Mouse (Mus musculus): ENCODE data around the gene Stat4. TPM values are rescaled to one million over a fixed set of nuclear protein-coding genes. Genes with fewer than 3 reads are reported as not detected.

Stat4 gene
- total RNA-seq, 2 experiments from 2014 or later = 3.7 to 4.9 TPM

- intact Hi-C loops (cut with DNase I) = no loop called here
- DNase-seq (ENCODE audit: extremely low spot score in 1 of 2, low spot score in 2 of 2) = no peak
These were observed 167.9 kb downstream of the Stat4 start for GRCm38 (mm10) chr1:52154890-52155289.

- no peak for DNase-seq (ENCODE audit: extremely low spot score in 1 of 2, low spot score in 2 of 2)
These were observed 169.4 kb downstream of the Stat4 start for GRCm38 (mm10) chr1:52156351-52156750.

More at GRCm38 (mm10) chr1:52156351-52156750, 169.4 kb downstream of the Stat4 start:
- intact Hi-C loops (cut with DNase I) = no loop called here

Other genes starting within 250 kb of the Stat4 start
- 10 to 100 TPM; 51.4 to 53.3 TPM for gene Myo1b, start 71.1 kb upstream of the Stat4 start, total RNA-seq (2021)
- gene Stat1, start 132.3 kb downstream of the Stat4 start, total RNA-seq (2021) = 10 to 100 TPM; 10.8 to 11.6 TPM
- gene Gls, start 246.1 kb downstream of the Stat4 start, total RNA-seq (2021) = 100 to 1,000 TPM; 289 to 297 TPM